Mouse (Mus musculus) ES-Bruce4 (cell line): ENCODE results near the gene Xaf1.

Source experiments
- CTCF ChIP-seq: IDR thresholded peaks from one replicate; pipeline ENCODE4 v1.8.1; 2011; ENCODE audit warnings: low read depth, low read length
- EP300 ChIP-seq: IDR thresholded peaks from 2 replicates; pipeline ENCODE4 v1.6.1; 2011; ENCODE audit warnings: low read depth, low read length; ENCODE audit not compliant: insufficient read depth

DNA sequence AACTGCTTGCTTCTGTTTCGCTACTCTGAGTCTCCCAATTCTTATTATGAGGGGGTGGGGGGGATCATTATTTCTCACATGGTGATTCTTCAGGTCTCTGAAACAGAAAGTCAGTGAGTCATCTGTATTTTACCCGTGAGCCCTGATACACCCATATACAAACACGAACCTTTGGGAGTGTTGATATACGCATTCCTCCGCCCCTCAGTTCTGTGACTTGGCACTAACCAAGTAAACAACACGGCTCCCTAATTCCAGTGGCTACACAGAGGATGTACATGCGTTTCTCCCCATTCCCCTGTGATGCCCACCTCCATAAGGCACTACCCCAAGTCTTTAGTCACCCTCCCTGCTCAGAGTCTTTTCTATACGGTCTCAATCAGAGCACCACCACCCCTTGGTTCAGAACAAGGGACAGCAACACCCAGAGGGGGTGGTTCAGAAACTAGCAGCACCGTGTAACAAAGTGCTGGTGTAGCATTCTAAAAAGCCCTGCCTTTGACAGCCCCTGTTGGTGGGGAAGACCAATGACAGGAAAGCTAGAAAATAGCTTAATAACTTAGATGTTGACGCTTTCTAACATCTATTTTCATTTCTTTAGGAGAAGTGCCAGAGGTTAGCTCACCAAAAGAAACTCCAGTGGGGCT is 10.0 kb downstream of the Xaf1 start:
- TF ChIP-seq CTCF (no peak), EP300 (no peak)
